Mouse (Mus musculus) kidney, embryonic 14.5 days (tissue): ENCODE data around the gene Nop16. TPM values are rescaled to one million over a fixed set of nuclear protein-coding genes. Genes with fewer than 3 reads are reported as not detected.

Experiments
- ATAC-seq: fragments of 200-750 bp; cut with Nextera tagmentation; 2 replicates; pipeline ENCODE4 v1.8.0; 2017; ENCODE audit warnings: moderate number of reproducible peaks, mild to moderate bottlenecking, moderate TSS enrichment, moderate library complexity; ENCODE audit not compliant: low FRiP score, low TSS enrichment
- H3K27ac ChIP-seq: fragments of 300-500 bp; sonication (generic); 2 replicates; pipeline ENCODE4 v1.5.1; 2014; ENCODE audit warnings: low read depth, mild to moderate bottlenecking, low read length, moderate library complexity, mixed read lengths
- H3K27me3 ChIP-seq: fragments of 300-500 bp; sonication (generic); 2 replicates; pipeline ENCODE4 v1.6.1; 2014; ENCODE audit warnings: mild to moderate bottlenecking, low read length; ENCODE audit not compliant: control insufficient read depth, insufficient read depth
- H3K36me3 ChIP-seq: fragments of 300-500 bp; sonication (generic); 2 replicates; pipeline ENCODE4 v1.6.1; 2014; ENCODE audit warnings: low read length, mixed read lengths; ENCODE audit not compliant: control insufficient read depth, insufficient read depth
- H3K4me1 ChIP-seq: fragments of 300-500 bp; sonication (generic); 2 replicates; pipeline ENCODE4 v1.6.1; 2014; ENCODE audit warnings: low read length, mixed read lengths; ENCODE audit not compliant: control insufficient read depth, insufficient read depth
- H3K4me2 ChIP-seq: fragments of 300-500 bp; sonication (generic); replicated peaks from 2 replicates; pipeline ENCODE4 v1.6.1; 2014; ENCODE audit warnings: low read depth, mild to moderate bottlenecking, low read length
- H3K4me3 ChIP-seq: fragments of 300-500 bp; sonication (generic); 2 replicates; pipeline ENCODE4 v1.5.1; 2014; ENCODE audit warnings: mild to moderate bottlenecking, low read length
- H3K9ac ChIP-seq: fragments of 300-500 bp; sonication (generic); 2 replicates; pipeline ENCODE4 v1.6.1; 2014; ENCODE audit warnings: low read depth, mild to moderate bottlenecking, low read length, moderate library complexity
- H3K9me3 ChIP-seq: fragments of 300-500 bp; sonication (generic); 2 replicates; pipeline ENCODE4 v1.6.1; 2016; ENCODE audit warnings: low read length; ENCODE audit not compliant: control insufficient read depth
- WGBS: fragments of 180-500 bp; shearing (Covaris S2); extraction: QIAGEN DNeasy Blood & Tissue Kit; methylation state at CpG from one replicate; pipeline ENCODE4 v1.1.7; 2014; 5-methylcytosine and 5-hydroxymethylcytosine counted together
- polyA plus RNA-seq: library from polyadenylated mRNA; unstranded; fragments of >200 nt; fragmentation: Nextera tagmentation; extraction: Ambion mirVana; gene quantifications from 2 replicates; pipeline ENCODE4 v1.2.1, GENCODE M21; 2014

Nop16 gene
- polyA plus RNA-seq, 1 experiment from 2014 or later, result 88.6 TPM

DNA sequence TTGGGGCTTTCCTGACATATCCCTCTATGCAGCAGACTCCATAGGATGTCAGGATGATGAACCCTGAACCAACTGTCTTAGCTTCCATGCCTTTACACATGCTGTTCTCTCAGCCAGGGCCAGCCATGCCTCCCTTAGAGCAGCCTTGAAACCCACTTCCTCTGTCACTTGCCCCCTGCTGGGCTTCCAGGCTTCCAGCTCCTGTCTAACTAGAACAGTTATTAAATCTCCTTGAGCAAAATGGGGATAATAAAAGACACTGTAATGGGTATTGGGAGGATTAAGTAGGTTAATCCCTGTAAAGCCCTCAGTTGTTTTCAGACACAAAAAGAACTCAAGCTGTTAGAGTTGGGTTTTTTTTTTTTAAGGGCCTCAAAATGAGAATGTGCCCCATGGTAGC lies 13.6 kb upstream of the Nop16 start:
- no peaks in the 10 kb centered on the region for H3K9me3 ChIP-seq
- no peak overlapping the region for H3K27ac ChIP-seq
- H3K36me3 ChIP-seq, result peaks cover 7% of the 10 kb centered on the region; the same call in 1 of the 2 replicates
- H3K4me2 ChIP-seq, result no peak overlapping the region
- no peaks in the 10 kb centered on the region for H3K4me1 ChIP-seq
- ATAC-seq, result no peak
- no peaks in the 10 kb centered on the region for H3K27me3 ChIP-seq
- H3K9ac ChIP-seq, result no peak overlapping the region
- no peak overlapping the region for H3K4me3 ChIP-seq

- H3K27ac ChIP-seq, result no peak overlapping the region
- WGBS, result 15% methylated on average over 3 of the region's 3 CpGs
- no peak overlapping the region for H3K9ac ChIP-seq
- H3K27me3 ChIP-seq, result no peaks in the 10 kb centered on the region
- no peaks in the 10 kb centered on the region for H3K9me3 ChIP-seq
- peaks cover 9% of the 10 kb centered on the region; the same call in 1 of the 2 replicates for H3K36me3 ChIP-seq
- no peak for ATAC-seq
- no peak overlapping the region for H3K4me2 ChIP-seq
- no peak overlapping the region for H3K4me3 ChIP-seq
- no peaks in the 10 kb centered on the region for H3K4me1 ChIP-seq
Measured at GRCm38 (mm10) chr13:54602639-54603111, 12.8 kb upstream of the Nop16 start.

GRCm38 (mm10) chr13:54598622-54599143 lies 8.8 kb upstream of the Nop16 start:
- no peak overlapping the region for H3K9ac ChIP-seq
- no peak overlapping the region for H3K4me2 ChIP-seq
- no peaks in the 10 kb centered on the region for H3K27me3 ChIP-seq
- H3K4me3 ChIP-seq, result no peak overlapping the region
- H3K27ac ChIP-seq, result no peak overlapping the region
- H3K4me1 ChIP-seq, result no peaks in the 10 kb centered on the region
- ATAC-seq, result no peak
- 91% methylated on average over 12 of the region's 12 CpGs for WGBS
- no peaks in the 10 kb centered on the region for H3K9me3 ChIP-seq
- H3K36me3 ChIP-seq, result peaks cover 6% of the 10 kb centered on the region; the same call in 1 of the 2 replicates

- H3K27ac ChIP-seq, result no peak overlapping the region
Measured at GRCm38 (mm10) chr13:54596870-54597269, 7.0 kb upstream of the Nop16 start.

DNA sequence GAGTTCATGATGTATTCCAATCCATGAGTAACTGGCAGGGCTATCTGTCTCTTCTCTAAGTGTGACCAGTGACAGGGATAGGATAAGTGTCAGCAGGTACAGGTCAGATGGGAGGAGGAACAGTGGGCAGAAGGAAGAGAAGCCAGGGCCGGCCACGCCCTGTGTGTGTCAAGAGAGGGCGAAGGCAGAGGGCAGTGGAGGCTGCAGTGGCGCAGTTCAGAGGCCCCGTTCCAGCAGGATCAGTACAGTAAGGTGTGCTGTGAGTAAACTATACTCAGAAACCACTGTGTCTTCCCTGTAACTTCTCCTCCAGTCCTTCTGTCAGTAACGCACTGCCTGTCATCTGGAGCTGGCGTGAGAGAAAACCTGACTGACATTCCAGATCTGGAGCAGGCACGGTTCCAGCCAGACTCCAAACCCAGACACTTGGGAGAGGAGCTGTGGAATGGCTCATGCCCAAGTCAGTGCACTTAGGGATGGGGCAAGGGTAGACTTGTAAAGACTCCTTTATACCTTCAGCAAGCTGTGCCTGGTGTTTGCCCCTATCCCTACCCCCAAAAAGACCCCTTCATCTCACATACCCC lies 6.3 kb upstream of the Nop16 start:
- WGBS, result 86% methylated on average over 8 of the region's 8 CpGs
- Histone ChIP-seq H3K9me3 (no peaks in the 10 kb centered on the region), H3K36me3 (peaks cover 6% of the 10 kb centered on the region; the same call in 1 of the 2 replicates), H3K9ac (no peak overlapping the region), H3K4me1 (peaks cover 6% of the 10 kb centered on the region; the same call in 1 of the 2 replicates), H3K4me3 (no peak overlapping the region), H3K27ac (no peak overlapping the region), H3K4me2 (no peak overlapping the region), H3K27me3 (no peaks in the 10 kb centered on the region)
- ATAC-seq, result no peak

More at GRCm38 (mm10) chr13:54596870-54597269, 7.0 kb upstream of the Nop16 start:
- no peak overlapping the region for H3K9ac ChIP-seq
- no peaks in the 10 kb centered on the region for H3K27me3 ChIP-seq
- WGBS, result 75% methylated on average over 5 of the region's 5 CpGs
- ATAC-seq, result no peak
- H3K4me2 ChIP-seq, result no peak overlapping the region
- no peaks in the 10 kb centered on the region for H3K4me1 ChIP-seq
- no peak overlapping the region for H3K4me3 ChIP-seq
- no peaks in the 10 kb centered on the region for H3K9me3 ChIP-seq
- H3K36me3 ChIP-seq, result peaks cover 6% of the 10 kb centered on the region; the same call in 1 of the 2 replicates

- H3K4me3 ChIP-seq, result no peak overlapping the region
- H3K4me1 ChIP-seq, result peaks cover 14% of the 10 kb centered on the region; the same call in 1 of the 2 replicates
- ATAC-seq, result no peak
- no peaks in the 10 kb centered on the region for H3K27me3 ChIP-seq
- H3K4me2 ChIP-seq, result no peak overlapping the region
- no peaks in the 10 kb centered on the region for H3K9me3 ChIP-seq
- H3K27ac ChIP-seq, result no peak overlapping the region
- H3K9ac ChIP-seq, result no peak overlapping the region
- H3K36me3 ChIP-seq, result peaks cover 4% of the 10 kb centered on the region; the same call in 1 of the 2 replicates
- 92% methylated on average over 11 of the region's 11 CpGs for WGBS
Measured at GRCm38 (mm10) chr13:54593617-54594016, 3.7 kb upstream of the Nop16 start.

DNA sequence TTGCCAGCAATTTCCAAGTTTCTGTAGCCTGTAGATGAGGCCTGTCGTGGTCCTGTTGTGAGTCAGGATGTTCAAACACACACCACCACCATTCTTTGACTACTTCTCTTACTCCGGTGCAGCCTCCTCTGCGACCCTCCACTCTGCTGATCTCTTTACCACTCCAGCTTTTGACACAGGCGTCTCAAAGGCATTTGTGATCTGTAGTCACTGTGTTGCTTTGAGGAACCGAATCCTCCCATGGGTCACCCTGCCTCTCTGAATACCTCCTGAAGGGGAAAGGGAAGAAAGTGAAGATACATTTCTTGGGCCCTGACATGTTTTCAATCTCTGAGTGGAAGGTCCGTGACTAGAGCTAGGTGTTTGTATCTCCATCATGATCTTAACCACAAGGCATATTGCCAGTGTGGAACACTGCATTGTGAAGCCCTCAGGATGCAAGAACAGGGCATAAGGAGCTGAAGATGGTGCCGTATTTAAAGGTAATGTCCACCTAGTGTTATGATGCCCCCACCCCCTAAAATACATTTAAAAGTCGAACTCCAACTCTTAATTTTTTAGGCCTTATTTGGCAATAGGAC lies 2.0 kb upstream of the Nop16 start:
- peaks cover 8% of the 10 kb centered on the region for H3K36me3 ChIP-seq
- 91% methylated on average over 8 of the region's 8 CpGs for WGBS
- H3K4me1 ChIP-seq, result peaks cover 15% of the 10 kb centered on the region; the same call in 1 of the 2 replicates
- no peak overlapping the region for H3K4me2 ChIP-seq
- ATAC-seq, result no peak
- no peaks in the 10 kb centered on the region for H3K9me3 ChIP-seq
- H3K27ac ChIP-seq, result no peak overlapping the region
- H3K27me3 ChIP-seq, result no peaks in the 10 kb centered on the region
- no peak overlapping the region; the same call in 1 of the 2 replicates for H3K9ac ChIP-seq
- peak overlapping the region; percentile 87; the same call in 1 of the 2 replicates for H3K4me3 ChIP-seq

- WGBS, result under 1% methylated on average over 24 of the region's 24 CpGs
- ATAC-seq, result peak; percentile 29
- H3K9me3 ChIP-seq, result no peaks in the 10 kb centered on the region
- no peaks in the 10 kb centered on the region for H3K27me3 ChIP-seq
- peak overlapping the region; percentile 78 for H3K9ac ChIP-seq
- H3K36me3 ChIP-seq, result peaks cover 30% of the 10 kb centered on the region
- peak overlapping the region; percentile 87 for H3K4me3 ChIP-seq
- peaks cover 15% of the 10 kb centered on the region; the same call in 1 of the 2 replicates for H3K4me1 ChIP-seq
- H3K27ac ChIP-seq, result peak overlapping the region; percentile 55; the same call in 1 of the 2 replicates
- H3K4me2 ChIP-seq, result peak overlapping the region; percentile 62
Measured at GRCm38 (mm10) chr13:54589414-54589995, 385 bp downstream of the Nop16 start.

- H3K9ac ChIP-seq, result no peak overlapping the region
- H3K4me2 ChIP-seq, result no peak overlapping the region
- H3K4me3 ChIP-seq, result no peak overlapping the region
- no peaks in the 10 kb centered on the region for H3K27me3 ChIP-seq
- peaks cover 65% of the 10 kb centered on the region for H3K36me3 ChIP-seq
- 86% methylated on average over 11 of the region's 11 CpGs for WGBS
- H3K27ac ChIP-seq, result no peak overlapping the region
- ATAC-seq, result no peak
- H3K4me1 ChIP-seq, result 0 out of 2 replicates have a peak, but pooled peaks cover 7% of the 10 kb centered on the region
- H3K9me3 ChIP-seq, result no peaks in the 10 kb centered on the region
Measured at GRCm38 (mm10) chr13:54585831-54586230, 4.1 kb downstream of the Nop16 start.
